Mouse (Mus musculus): ENCODE data around the gene Gjb4. TPM values are rescaled to one million over a fixed set of nuclear protein-coding genes. Genes with fewer than 3 reads are reported as not detected.
A peak's percentile ranks its signal among the peaks of the same experiment; 100 is the strongest.

Gene Gjb4
- not detected for total RNA-seq (2021)
- long read RNA-seq, experiment 1, result 0 reads
- long read RNA-seq, experiment 2, result 0 reads

DNA sequence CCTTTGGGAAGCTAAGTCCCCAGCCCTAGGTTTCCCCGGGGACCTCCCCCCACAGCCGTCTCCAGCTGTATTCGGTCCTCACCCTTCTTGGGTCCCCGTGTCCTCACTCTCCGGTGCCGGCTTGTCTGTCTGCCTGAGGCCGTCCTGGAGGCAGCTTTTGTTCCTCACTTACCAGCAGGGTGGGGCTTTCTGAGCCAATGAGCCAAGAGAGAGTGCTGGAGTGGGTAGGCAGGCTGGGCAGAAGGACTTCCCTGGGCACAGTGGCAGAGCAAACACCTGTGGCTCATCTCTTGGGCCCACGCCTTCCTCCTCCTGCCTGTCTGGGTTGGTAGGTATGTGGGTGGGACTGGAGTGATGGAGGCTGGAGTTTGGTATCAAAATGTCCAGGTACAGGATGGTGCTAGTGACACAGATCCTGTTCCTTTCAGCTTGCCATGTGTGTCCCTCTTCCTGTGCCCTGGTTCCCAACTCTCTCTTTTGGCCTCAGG, at the start of gene Gjb4:
Gene Gjb4, minus strand, starts transcription at position 131 of the 488 bp plus-strand sequence.
- no peak for DNase-seq

DNA sequence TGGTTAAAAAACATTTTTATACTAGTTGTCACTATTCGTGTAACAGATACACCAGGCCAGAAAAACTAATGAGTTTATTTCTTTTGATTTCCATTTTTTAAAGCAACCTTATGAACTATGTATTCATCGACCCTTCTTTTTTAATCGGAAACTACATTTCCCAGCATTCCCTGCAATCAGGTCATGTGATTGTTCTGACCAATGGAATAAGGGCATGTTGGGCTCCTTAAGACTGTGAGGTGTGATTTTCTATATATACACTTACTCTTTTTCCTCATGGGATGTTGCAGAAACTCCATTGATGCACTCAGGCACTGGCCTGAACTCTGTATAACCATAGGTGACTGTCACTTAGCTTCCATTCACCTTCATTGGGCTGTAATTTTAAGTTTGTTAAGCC, 48.7 kb upstream of the Gjb4 start:
- DNase-seq, result no peak

DNA sequence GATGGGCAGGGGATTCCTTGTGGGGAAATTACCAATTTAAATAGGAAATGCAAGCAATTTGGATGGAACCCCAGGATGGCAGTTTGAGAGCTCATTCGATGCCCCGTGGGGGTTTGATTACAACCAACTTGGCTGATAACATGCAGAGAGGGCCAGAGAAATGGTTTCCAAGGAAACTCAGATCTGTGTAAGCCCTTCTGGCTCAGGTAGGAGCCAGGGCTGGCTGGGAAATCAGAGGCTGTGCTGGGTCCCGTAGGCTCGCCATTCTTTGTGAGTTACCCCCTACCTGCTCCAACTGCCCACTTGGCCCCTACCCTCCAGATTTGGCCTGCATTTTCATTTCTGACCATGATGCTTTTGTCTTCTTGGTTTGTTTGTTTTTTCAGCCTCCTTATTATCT, 48.3 kb upstream of the Gjb4 start:
- no peak for DNase-seq

DNA sequence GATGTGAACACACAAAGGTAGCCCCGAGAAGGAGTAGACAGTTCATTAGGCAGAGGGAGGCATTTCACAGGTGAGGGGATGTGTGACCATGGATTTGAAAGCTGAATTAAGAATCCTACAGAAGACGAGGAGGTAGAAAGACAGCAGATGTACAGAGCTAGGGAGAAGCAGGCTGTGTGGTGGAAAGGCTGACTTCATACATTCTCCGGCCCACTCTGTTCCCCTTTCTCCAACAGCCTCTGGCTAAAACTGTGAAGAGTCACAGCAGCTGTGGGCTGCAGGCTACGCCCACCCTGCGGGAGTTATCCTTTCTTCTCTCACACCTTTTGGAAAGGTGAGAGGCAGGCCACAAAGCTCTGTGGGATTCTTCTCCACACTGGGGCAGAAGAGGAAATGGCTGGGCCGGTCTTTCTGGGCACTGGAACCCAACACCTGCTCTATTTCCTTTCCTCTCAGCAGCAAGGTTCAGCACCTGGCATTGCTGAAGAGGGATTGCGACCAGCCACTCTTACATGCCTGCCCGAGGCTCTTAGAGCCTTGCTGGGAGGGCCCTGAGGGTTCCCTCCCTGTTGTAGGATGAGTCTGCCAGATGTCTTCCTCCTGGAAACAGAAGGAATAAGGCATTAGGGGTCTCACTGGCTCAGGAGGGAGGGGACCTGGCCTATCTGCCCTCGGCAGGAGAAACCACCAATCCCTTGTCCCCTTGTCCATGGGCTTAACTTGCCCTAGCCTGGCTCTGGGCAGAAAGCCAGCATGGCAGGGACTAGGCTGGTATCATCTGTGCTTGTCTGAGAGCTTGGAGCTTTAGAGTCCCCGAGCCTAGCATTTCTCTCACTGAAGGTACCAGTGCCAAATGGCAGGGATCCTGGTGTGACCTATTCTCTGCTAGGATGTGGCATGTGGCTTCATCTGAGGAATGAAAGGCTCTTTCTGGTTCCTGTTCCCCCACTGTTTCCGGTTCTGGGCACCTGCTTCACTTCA, 46.6 kb upstream of the Gjb4 start:
- DNase-seq, result peak; percentile 6 to 36

DNA sequence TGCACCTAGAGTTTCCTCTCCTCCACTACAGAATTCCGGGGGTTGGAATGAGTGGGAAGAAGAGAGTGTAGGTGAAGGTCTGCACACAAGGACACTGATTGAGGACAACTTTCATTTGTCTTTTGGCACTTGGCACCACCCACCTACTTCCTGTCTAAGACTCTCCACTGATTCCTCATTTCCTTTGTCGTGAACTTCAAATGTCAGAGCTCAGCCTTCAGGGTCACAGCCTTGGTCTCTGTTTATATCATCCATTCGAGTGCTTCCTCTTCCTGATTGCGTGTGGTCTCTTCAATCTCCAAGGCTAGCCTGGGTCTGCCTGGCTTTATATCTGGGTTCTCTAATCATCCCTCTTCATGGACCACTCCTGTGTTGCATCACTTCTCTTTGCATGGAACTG, 41.7 kb upstream of the Gjb4 start:
- DNase-seq, result no peak

DNA sequence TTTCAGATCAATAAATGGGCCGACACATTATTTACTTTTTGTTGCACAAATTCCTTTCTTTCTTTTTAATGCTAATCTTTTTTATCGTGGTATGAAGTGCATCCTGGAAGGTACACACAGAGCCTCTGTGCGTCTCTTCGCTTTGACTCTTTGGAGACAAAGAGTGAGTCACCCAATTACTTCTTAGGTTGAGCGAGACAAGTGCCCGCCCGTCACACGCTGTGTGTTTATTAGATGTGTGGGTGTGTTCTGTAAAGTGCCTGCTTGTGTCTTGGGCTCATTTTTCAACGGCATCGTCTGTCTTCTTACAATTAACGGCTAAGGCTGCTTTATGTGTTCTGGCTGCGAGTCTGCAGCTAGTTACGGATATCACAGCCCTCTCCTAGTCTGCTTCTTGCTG, 35.8 kb upstream of the Gjb4 start:
- DNase-seq, result no peak

DNA sequence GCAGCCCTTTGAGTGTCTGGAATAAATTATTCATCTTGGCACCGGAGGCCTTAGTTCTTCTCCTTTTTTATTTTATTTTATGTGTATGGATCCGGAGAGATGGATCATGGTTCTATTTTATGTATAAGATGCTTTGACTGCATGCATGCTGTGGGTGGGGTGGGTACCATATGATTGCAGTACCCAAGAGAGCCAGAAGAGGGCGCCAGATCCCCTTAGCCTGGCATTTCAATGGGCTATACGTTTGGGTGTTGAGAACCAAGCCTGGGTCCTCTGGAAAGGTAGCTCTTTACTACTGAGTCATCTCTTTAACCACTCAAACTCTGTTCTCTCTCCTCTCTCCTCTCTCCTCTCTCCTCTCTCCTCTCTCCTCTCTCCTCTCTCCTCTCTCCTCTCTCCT, 23.5 kb upstream of the Gjb4 start:
- DNase-seq, result peak in 1 of 2 experiments; percentile 15

DNA sequence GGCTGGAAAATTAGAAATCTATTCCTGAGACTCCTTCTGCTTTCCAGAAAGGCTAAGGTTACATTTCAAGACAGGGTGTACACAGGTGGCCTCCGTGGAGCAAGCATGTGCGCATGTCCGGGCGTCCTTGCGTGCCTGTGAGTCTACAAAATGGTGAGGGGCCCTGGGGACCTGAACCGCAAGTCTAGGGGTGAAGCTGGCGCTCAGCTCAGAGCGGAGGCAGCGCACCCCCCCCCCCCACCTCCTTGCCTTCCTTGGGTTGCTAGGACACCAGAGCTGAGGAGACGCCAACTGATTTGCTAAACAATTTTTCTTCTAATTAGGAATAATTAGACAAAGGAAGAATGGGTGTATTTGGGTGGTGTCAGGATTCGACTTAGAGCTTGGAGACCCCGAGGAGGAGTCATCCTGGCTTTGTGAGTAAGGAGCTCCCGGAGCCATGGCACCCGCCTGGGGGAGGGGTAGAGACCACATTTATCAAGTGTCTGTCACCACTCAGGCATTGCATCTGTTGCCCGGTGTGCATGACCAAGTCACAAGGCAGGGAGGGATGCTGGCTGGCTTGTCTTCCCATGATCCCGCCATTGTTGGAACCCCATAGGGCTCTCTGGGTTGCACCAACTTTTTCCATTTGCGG, 21.8 kb upstream of the Gjb4 start:
- DNase-seq, result no peak

DNA sequence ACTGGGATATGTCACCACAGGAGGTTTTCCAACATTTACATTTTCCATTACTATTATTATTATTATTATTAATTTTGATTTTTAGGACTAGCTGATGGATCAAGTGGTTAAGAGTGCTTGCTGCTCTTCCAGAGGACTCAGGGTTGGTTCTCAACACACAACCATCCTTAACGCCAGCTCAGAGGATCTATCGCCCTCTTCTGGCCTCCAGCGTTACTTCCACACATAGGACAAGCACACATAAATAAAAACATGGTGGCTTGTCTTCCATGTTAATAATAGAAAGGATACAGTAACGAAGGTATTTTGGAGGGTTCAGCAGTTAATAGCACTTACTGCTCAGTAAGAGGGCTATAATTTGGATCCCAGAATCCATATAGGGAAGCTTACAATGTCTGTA, 20.8 kb upstream of the Gjb4 start:
- no peak for DNase-seq

DNA sequence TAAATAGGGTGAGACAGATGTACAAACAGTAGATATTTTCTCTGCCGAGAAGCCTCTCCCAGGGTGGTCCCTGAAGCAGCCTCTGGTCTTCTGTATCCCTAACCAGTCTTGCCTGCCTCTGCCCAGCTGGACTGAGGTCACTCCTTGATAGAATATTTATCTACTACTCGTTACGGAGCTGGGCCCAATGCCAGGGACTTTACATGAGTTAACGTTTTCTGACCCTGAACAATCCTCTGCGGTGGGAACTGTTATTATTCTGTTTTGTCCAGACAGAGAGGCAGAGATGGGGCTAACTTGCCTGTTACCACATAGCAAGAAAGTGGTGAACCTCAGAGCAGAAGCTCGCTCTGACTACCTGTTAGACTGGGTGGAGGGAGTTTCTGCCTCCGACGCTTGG, 19.6 kb upstream of the Gjb4 start:
- no peak for DNase-seq

DNA sequence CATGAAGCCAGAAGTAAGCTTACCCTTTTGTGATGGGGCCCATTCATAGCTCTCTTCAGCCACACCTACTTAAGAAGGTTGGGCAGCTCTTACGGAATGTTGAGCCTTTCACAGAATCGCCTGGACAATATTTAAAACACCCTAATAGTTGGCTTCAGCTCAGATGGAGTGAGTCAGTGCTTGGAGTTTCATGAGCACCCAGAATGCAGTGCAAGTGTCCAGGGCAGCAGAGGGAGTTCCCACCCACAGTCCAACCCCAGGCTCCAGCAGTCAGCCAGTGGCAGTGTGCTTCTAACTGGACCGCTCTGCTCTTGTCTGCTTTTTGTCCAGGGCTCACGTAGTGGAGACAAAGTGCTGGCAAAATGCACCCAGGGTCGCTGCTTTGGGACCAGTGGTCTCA, 17.7 kb upstream of the Gjb4 start:
- DNase-seq, result peak; percentile 42 to 67

DNA sequence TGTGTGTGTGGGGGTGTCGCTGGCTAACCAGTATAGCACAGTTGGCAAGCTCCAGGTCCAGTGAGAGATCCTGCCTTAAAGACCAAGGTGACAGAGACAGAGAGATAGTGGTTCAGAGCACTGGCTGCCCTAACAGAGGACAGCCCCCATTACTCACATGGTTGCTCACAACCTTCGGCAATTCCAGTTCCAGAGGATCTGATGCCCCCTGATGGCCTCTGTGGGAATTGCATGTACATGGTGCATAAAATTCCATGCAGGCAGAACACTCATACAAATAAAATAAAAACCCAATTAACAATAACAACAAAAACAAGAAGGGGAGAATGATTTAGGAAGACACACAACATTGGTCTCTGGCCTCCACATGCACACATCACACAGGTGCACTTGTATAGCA, 16.6 kb upstream of the Gjb4 start:
- no peak for DNase-seq

DNA sequence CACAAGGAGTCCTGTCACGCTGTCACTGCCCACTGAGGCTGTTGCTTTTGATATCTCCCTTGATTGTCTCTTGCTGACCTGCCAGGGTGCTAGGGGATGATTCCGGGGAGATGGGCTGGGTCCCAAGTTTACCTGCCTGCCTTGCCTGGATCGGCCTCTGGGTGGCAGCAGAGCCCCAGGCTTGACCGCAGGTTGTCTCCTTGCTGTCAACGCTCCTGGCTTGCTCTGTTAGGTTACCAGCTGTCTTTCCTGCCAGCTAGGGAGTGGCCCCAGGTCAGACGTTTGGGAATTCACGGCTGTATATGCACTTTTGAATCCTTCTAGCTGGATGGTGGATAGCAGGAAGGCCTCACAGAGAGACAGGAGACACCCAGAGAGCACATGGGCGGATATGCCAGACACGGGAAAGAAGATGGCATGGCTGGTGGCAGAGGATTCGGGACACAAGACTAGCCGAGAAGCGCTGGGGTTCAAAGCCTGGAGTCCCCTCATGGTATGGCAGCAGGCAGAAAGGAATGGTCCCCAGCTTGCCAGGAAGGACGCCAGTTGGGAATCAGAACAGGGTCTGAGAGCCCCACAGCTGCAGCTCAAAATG, 14.6 kb upstream of the Gjb4 start:
- peak; percentile 17 to 80 for DNase-seq

DNA sequence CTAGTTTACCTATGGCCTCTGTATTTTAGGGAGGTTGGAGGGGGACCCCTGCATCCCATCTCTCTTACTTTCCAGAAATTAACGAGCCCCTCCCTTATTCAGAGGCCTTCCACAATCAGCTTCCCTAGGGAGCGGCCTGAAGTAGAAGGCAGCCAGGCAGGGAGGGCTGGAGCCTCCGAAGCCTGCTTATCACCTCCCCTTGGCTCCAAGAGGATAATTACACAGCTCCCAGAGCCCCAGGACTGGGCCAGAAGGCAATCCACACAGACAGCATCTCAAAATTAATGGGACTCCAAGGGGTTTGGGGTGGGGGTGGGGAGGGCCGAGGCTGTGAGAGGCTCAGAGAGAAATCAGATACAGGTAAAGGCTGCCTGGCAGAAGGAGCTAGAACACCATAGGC, 12.0 kb upstream of the Gjb4 start:
- no peak for DNase-seq

DNA sequence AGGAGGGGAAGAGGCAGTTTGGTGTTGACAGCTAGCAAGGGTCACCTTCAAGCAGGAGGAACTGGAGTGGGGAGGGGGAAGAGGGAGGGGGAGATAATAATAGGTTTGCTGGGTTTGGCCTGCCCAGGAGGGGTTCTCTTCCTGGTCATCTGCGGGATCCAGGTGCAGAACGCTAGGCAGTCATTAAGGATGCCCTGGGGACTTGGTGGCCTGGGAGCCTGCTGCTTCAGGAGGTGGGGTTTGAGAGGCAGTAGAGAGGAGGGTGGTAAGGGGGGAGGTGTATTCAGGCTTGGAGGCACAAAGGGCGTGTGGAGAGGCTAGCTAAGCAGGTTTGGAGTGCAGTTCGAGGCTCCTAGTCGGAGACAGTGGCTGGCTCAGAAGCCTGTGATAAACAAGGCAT, 11.6 kb upstream of the Gjb4 start:
- DNase-seq, result no peak

DNA sequence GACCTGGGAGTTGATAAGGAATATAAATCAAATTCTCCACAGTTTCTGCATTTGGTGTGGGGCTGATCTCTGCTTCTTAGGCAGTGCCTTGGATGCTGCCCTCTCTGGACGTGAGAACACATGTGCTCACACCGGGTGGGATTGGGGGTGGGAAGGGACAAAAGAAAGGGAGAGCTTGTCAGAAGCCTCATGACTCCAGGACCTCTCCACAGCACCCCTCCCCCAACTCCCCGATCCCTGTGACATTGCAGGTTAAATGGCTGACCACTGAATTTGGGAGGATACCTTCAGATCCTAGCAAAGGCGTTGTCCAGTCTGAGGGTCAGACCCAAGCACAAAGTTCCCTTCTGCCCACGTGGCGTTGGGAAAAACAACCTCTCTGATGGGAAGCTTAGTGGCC, 10.6 kb upstream of the Gjb4 start:
- DNase-seq, result no peak

DNA sequence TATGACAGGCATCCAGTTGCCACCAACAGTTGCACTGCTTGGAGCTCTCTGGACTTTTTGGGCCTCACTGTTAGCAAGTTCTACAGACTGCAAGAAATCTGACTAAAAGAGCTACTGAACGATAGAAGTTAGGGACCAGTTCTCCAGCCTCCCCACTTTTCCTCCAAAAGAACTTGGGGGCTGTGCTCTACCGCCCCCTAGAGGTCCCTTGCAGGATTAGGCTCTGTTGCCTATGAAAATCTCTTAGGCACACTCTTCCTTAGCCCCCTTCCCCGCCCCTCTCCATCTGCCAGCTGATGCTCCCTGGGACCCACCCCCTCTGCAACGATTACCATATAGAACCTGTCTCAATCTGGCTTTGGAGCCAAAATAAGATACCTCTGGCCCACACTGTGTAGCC, 9.4 kb upstream of the Gjb4 start:
- DNase-seq, result no peak

DNA sequence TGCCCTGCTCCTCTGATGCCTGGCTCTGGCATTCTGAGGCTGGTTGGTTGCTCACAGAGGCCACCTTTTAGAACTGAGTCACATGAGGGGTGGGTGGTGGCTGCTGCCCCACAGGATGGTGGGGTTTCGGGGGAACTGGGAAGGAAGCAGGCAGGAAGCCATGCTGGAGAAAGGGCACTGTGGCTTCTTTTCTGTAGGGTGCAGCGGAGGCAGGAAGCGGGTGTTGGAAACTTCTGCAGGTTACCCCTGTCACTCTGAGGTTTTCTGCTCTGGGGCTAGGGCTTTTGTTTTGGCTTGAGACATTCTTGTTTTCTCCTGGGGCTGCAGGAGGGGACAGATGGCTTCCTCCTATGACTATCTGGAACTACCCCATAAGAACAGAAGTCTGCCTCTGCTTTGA, 8.6 kb upstream of the Gjb4 start:
- DNase-seq, result no peak

DNA sequence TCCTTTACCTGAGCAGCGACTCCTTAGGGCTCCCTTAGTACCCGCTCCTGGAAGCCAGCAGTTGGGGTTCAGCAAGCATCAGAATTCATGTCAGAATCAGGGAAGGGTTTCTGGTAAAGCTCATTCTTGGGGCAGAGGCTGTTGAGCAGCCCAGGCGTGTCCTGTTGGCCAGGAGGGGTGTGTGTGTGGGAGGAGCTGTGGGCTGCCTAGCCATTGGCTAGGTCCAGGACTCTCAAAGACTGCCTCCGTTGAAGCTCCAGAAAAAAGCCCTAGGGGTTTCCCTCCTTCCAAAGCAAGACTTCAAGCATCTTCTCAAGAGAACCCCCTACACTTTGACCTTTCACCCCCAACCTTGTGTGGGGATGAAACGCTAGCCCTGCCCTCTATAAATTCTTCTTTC, 4.1 kb upstream of the Gjb4 start, which contains the start of gene Gjb5:
Gene Gjb5, minus strand, starts transcription at position 164 of the 400 bp plus-strand sequence.
- peak in 1 of 2 experiments; percentile 25 for DNase-seq

DNA sequence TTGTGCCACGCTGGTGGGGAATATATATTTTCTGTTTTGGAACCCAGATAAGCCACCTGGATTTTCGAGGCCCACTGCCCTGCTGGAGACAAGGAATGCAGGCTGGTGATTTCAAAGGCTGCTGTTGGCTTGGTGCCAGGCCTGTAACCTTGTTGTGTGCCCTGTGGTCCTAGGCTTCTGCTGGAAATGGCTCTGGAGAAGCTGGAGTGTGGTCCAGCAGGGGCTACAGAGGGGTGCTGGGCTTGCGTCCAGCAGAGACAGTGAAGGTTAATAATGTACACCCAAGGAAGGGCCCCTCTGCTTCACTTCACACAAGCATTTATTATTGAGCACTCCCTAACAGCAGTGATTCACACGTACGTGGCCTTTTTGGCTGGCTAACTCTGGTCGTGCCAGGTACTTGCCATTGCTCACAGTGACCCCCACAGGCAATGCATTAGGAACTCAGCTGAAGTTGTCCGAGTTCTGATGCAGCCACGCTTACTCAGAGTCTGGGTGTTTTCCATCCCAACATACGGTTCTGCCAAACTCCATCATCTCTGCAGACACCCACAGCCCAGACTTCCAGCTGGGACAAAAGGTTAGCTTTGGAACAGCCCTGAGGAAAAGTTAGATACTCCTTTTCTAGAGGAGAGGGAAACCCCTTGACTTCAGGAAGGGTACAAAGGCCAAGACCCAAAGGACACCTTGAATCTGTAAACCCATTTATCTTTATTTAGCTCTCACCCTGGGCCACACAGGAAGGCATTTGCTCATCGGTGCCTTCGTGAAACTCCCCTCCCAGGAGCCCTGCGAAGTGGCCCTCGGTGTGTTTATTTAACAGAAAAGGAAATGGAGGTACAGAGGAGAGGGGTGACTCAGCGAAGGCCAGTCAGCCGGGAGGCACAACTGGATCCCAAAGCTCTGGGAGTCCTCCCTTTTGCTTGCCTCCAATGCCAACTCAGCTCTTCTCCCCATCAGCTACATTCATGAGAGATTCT, 915 bp upstream of the Gjb4 start:
- peak; percentile 9 to 24 for DNase-seq

DNA sequence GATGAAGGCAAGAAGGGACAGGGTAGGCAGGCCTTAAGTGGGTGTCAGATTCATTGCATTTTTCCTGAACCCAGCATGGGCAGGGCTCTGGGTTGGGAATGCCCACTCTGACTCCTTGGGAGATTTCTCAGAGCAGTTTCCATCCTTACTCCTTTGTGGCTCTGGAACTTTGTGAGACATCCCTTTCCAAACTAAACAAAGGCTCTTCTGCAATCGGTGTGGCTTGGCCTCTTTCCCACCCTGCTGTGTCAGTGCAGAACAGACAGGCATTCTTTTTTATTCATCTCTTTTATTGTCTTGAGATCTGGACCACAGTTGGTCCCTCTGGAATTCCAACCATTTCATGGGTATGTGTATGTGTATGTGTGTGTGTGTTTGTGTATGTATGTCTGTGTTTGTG, 1.3 kb downstream of the Gjb4 start:
- DNase-seq, result no peak

All from heart, adult 18-20 months (tissue).